Mouse (Mus musculus): Measurements from ENCODE around the gene Gltpd2.
"Not testable (repeated sequence)": the region's sequence is repeated elsewhere in the genome, so short reads cannot be mapped to it uniquely, and the experiment has no call there.

Gltpd2 gene

DNA sequence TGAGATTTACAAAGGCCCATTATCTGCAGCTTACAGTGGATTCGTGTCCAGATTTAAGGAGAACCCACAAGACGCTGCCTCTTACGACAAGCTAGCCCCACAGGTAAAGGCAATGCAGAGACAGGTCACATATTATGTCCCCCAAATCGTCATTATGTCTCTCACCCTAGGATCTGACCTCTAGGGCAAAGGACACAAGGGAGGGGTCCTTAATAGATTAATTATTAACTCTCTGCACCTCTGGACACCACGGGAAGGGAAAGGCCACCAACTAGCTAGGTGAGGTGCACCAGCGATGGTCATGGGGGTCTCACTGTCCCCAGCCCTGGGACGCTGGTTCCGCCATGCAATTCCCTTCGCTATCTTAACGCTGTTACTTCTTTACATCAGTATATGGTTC lies at the start of gene Gltpd2:
Gltpd2 (plus strand) TSS at position 274 of the 400 bp plus-strand sequence.
- in situ Hi-C loops (cut with MboI; ENCODE audit: low sequenced_read_pairs), result loop anchor here (5.0 kb wide), 1 partner anchor 88 kb away; no protein-coding TSS in a partner anchor

DNA sequence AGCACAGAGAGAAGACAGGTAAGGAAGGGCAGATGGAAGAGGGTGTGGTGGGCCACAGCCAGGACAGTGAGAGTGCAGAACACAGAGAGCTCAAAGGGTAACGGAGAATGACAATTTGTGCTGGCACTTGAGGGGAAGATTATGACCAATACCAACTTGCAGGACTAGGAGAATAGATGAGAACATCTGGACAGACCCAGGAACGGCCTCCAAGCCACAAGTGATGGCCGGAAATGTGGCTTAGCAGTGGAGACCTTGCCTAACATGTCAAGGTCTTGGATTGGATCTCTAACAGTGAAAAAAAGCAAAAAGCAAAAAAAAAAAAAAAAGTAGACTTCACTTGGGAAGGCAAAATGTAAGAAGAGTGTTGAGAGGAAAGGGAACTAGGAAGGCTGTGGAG lies 49.2 kb upstream of the Gltpd2 start:
- in situ Hi-C loops (cut with MboI; ENCODE audit: low sequenced_read_pairs), result no loop called here

DNA sequence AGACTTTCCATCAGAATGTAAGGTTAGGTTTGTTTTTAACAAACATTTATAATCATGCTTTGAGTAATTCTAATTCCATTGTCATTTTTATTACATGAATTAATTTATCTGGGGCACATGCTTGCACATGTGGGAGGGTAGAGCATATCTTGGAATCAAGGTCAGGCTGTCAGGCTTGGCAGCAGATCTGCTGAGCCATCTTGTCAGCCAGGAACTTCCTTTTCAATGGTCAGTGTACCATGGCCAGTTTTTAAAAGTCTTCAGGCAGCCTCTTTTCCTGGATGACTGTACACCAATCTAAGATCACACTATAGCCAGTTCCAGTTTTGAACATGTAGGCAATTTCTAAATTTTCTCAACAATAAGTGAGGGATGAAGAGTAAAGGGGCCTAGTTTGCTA lies 46.3 kb upstream of the Gltpd2 start:
- in situ Hi-C loops (cut with MboI; ENCODE audit: low sequenced_read_pairs), result no loop called here

DNA sequence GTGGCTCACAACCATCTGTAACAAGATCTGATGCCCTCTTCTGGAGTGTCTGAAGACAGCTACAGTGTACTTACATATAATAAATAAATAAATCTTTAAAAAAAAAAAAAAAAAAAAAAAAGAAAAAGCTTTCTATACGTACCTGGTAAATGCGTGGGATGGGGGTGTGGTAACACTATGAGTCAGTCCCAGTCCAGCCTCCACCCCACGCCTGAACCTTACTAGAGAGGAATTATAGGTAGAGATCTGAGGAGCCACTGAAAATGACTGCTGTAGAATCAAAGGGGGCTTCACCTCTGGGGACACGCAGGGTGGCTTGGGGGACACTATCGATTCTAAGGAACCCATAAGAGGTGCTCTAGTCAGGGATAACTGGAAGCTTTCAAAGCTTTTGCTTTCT lies 45.7 kb upstream of the Gltpd2 start:
- in situ Hi-C loops (cut with MboI; ENCODE audit: low sequenced_read_pairs), result not testable (repeated sequence)

DNA sequence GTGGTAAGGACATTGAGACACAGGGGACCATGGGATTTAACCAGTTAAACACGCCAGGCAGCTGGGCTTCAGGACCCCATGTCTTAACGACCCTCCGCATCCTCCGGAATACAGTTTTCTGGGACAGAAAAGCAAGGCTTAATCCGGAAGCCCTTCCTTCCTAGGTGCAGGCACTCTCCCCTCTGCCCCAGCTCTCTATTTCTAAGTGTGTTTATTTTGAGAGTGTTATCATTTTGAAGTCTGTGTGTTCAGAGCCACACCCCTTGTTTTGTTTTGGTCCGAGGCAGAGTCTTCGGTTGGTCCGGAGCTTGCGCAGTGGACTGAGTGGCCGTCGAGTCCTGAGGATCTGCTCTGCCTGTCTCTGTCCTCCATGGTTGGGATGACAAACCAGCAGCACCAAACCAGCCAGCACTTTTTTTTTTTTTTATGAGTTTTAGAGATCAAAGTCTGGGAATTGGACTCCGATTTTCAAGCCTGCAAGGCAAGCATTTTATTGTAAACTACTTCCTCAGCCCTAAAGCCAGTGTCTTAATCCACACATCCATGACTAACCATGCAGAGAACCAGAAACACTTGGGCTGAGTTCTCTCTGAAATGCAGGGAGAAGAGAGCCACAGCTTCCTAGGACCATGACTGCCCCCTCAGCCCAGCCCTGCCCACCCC lies 44.0 kb upstream of the Gltpd2 start:
- in situ Hi-C loops (cut with MboI; ENCODE audit: low sequenced_read_pairs), result no loop called here

DNA sequence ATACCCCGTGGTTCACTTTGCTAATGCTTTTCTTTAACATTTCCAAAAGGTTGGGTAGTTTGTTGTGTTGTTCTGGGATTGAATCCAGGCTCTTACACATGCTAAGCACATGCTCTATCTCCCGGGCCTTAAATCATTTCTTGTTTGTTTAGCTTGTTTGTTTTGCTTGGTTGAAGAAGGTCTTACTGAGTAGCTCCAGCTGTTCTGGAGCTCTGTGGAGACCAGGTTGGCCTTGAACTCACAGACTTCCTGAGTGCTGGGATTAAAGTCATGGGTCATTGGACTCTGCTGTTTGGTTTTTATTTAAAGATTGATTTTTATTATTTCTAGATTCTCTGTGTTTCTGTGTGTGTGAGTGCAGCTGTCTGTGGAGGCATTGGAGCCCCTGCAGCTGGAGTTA lies 33.5 kb upstream of the Gltpd2 start:
- in situ Hi-C loops (cut with MboI; ENCODE audit: low sequenced_read_pairs), result no loop called here

DNA sequence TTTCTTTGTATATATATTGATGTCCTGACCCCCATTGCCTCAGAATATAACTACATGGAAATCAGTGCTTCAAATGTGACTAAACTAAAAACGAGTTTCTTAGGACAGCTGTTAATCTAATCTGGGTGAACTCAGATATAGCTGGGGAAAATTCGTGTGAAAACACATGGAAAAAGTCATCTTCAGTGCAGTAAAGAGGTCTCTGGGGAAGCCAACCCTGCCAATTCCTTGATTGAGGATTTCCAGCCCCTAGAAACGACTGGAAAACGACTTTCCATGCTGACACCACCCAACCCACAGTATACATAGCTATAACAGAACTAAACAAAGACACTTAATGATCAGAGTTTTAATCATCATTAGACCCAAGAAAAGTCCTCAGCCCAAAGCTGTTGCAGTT lies 31.2 kb upstream of the Gltpd2 start:
- in situ Hi-C loops (cut with MboI; ENCODE audit: low sequenced_read_pairs), result no loop called here

DNA sequence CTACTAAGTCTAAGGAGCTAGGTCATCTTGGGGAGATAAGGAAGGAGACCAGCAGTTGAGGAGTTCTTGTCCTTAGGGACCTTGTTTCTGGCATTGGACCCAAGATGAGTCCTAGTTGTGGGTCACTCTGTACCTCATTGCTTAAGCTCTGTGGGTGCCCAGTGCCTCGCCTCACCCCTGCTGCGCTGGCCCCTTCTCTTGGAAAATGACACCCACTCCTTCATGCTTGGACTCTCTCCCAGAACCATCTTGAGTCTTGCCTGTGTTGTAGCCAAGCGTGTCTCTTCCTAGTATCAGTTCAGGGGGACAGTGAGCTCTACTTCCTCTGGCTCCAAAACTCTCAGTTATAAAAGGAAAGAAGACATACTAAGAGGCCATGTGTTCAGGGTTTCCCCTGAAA lies 29.9 kb upstream of the Gltpd2 start:
- in situ Hi-C loops (cut with MboI; ENCODE audit: low sequenced_read_pairs), result no loop called here

DNA sequence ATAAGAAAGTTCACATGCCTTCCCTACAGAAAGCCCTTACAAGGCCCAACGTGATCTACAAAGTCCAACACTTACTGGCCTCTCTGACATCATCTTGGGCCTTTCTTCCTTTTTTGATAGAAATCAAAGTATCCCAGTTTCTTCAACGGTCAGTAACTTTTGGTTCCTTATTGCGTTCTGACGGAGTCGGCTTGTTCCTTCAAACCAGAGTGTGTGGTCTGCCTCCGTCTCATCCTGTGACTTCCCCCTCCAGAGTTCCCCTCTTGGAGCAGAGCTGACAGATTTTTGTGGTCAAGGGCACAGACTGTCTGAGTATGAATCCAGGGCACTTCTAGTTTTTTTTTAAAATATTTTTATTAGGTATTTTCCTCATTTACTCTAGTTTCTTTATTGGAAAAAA lies 29.3 kb upstream of the Gltpd2 start:
- in situ Hi-C loops (cut with MboI; ENCODE audit: low sequenced_read_pairs), result no loop called here

DNA sequence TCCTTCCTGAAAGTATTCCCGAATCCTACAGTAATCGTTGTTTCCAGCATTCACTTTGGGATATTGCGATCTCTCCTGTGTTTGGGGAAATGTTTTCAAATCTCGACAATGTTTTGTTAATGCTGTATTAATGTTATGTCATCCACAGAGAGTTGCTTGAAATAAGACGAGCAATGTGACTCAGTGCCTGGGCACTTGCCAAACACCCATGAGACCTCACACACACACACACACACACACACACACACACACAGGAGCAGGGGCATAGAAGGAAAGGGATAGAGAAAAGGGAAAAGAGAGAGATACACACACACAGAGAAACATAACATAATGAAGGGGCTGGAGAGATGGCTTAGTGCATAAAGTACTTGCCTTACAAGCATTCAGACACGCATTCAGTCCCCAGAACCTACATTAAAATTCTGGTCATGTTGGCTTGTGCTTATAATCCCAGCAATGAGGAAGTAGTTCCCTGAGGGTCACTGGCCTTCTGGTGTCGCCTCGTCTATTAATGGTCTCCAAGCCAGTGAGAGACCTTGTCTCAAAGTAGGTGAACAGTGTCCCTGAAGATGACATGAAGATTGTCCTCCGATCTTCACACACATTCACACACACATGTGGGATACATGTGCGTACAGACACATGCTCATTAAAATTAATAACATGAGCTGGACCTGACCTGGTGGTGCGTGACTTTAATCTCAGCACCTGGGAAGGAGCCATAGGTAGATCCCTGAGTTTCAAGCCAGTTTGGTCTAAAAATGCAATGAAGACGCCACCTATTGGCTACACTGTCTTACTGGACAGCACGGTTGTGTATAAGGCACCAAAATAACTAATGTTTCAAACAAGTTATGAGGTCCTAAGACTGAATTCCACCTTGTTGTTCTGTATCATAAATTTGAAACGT lies 19.2 kb upstream of the Gltpd2 start:
- in situ Hi-C loops (cut with MboI; ENCODE audit: low sequenced_read_pairs), result loop anchor here (5.0 kb wide), 1 partner anchor 38 kb away; no protein-coding TSS in a partner anchor

DNA sequence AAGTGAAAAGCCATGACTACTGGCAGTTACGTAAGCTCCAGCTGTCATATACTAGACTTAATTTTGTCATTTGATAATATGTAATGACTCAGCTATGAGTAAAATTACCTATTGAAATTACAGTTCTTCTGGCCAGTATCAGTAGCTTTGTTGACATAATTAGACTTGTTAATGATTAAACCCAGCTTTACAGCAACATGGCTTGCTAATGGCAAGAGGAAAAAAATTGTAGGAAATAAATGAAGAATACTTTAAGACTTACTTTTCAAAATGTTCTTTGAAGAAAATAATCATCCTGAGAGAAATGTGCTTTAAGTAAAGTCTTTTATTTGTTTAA lies 18.6 kb upstream of the Gltpd2 start:
- in situ Hi-C loops (cut with MboI; ENCODE audit: low sequenced_read_pairs), result loop anchor here (5.0 kb wide), 1 partner anchor 38 kb away; no protein-coding TSS in a partner anchor

DNA sequence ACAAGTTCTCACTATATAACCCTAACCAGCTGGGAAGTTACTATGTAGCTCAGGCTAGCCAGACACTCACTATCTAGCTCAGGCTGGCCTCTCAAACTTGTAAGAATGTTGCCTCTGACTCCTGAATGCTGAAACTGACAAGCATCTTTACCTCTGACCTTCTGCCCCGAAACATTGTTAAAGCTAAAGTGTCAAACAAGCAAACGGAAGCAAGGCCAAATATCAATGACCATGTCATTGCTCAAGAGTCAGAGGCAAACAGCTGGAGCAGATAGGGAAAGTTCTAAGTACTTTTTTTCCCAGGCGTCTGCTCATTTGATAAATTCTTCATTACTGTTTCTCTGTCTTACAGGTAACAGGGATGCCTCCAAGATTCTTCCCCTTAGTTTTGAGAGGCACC lies 17.0 kb upstream of the Gltpd2 start:
- in situ Hi-C loops (cut with MboI; ENCODE audit: low sequenced_read_pairs), result loop anchor here (5.0 kb wide), 1 partner anchor 40 kb away; no protein-coding TSS in a partner anchor

DNA sequence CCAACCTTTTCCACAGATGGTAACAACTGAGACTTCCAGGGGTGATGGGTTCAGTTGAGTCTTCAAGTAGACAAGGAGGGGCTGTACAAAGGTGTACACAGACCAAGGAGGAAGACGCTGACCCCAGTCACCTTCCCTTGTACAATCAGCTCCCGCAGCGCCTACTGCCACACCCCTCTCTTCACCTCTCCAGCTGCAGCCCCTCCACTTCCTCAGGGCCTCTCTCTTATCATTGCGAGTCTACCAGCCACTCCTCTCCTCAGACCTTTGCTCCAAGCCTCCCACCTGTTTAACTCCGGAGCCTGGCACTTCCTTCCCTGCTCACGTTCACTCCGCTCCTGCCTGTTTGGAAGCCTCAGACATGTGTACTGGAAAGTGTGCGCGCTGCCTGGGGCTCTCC lies 14.0 kb upstream of the Gltpd2 start, which contains the start of gene Tm4sf5:
Tm4sf5 (plus strand) TSS at position 275 of the 400 bp plus-strand sequence.
- in situ Hi-C loops (cut with MboI; ENCODE audit: low sequenced_read_pairs), result loop anchor here (5.0 kb wide), 2 partner anchors 43 to 73 kb away; partner anchors contain the start of gene Arrb2

DNA sequence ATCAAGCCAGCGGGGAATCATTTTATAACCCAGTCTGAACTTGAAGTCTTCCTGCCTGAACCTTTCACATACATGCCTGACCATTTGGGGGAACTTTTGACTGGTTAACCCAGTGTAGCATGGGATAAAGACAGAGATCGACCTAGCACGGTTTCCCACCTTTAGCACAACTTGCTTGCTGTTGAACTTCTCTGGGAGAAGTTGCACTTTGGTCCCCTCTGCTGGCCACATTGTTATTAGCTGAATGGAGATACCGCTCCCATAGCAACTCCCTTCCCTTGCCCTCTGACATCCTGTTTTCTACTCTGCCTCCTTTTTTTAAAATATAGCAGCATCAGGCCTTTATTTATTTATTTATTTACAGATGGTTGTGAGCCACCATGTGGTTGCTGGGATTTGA lies 12.6 kb upstream of the Gltpd2 start:
- in situ Hi-C loops (cut with MboI; ENCODE audit: low sequenced_read_pairs), result loop anchor here (5.0 kb wide), 1 partner anchor 74 kb away; the partner anchor contains the start of gene Arrb2

DNA sequence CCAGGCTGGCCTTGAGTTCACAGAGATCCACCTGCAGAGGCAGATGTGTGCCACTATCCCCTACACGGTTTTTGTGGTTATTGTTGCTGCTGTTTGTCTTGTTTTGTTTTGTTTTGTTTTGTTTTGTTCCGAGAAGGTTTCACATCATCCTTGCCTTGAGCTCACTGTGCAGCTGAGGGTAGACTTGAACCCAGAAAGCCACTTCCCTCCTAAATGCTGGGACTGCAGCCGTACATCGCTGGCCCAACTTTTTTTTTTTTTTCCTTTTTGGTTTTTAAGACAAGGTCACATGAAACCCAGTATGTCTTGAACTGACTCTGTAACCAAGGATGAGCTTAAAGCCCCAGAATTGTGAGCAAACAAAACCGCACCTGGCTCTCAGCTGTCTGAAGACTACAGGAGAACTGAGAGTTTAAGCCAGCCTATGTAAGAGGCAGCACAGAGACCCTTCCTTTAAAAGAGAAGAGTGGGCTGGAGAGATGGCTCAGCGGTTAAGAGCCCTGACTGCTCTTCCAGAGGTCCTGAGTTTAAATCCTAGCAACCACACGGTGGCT lies 12.0 kb upstream of the Gltpd2 start:
- in situ Hi-C loops (cut with MboI; ENCODE audit: low sequenced_read_pairs), result loop anchor here (5.0 kb wide), 1 partner anchor 75 kb away; the partner anchor contains the start of gene Arrb2

DNA sequence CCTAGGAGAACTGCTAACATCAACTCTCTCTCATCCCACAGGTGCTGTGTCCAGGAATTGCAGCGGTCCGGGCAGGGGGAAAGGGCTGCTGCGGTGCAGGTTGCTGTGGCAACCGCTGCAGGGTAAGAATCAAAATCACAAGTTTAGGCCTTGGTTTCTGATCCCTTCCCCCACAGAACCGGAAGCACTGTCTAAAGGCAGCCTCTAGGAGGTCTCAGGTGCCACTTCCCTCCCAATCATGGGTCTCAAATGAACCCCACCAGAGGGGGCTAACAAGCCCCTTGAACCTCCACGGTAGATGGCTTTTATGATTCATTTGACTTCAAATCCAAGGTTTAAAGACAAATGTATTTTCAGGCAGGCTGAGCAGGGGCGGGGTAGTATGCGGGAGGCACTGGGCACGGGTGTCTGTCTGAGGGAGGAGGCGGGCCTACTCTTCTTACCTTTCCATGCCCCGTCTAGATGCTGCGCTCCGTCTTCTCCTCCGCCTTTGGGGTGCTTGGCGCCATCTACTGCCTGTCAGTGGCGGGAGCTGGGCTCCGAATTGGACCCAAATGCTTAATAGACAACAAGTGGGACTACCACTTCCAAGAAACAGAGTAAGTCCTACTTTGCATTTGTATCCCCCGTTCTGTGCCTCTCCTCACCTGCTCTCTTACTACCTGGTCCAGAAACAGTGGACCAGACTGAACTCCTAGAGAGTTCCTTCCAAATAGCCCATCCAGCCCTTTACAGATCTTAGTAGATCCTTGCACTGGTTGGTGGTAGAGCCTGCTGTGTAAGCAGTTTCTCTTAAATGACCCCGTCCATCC lies 9.0 kb upstream of the Gltpd2 start:
- in situ Hi-C loops (cut with MboI; ENCODE audit: low sequenced_read_pairs), result loop anchor here (5.0 kb wide), 1 partner anchor 78 kb away; the partner anchor contains the start of gene Arrb2

DNA sequence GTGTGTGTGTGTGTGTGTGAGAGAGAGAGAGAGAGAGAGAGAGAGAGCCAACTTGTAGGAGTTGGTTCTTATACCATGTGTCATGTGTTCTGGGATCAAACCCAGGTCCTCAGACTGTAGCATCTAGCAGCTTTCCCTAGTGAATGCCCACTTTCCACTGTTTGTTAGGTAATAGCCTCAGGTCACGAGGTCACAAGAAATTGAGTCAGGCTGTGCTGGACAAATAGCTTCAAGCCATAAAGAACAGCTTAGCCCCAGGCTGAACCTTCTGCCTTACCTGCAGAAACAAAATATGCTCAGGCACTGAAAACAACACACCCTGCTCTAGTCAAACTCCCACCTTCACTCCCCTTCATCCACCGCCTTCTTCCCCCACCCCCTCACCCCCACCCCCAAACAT lies 7.8 kb upstream of the Gltpd2 start:
- in situ Hi-C loops (cut with MboI; ENCODE audit: low sequenced_read_pairs), result no loop called here

DNA sequence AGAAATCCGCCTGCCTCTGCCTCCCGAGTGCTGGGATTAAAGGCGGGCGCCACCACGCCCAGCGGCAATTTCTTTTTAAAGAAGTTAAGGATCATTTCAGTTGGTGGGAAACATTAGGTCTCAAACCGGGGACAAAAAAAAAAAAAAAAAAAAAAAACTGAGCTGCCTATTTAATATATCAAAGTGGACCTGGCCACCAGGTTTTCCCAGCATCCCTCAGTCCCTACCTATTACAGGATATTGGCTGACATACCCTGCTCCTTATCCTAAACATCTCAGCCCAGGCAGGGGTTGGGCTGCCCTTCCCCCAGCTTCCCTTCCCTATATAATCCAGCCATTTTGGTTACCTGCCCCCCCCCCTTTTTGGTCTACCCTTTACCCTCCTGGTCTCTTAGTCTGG lies 7.2 kb upstream of the Gltpd2 start:
- in situ Hi-C loops (cut with MboI; ENCODE audit: low sequenced_read_pairs), result no loop called here

DNA sequence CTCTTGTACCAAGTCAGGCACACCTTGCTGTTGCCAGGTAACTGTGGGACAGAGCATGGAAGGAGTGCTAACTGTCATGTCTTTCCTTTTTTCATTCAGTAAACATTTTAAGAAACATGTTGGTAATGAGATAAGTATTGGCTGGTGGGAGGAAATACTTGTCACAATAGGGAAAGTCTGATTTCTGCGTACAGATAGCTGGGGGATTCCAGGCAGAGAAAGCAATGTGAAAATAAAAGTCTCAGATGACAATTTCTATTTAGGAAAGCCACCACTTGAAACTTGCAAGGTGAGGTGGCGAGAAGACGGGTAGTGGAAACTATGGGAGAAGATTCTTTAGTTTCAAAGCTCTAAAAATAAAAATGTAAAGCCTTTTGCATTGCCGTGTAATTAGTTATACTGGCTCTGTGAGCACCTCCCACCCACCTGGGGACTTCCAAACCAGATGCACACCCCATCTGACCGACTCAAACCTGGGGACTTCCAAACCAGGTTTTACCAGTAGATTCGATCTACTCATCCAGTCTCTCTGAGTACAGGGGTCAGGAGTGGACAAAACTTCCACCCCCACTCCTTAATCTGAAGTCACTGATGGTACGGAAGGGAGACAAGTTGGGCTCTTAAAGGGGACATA lies 6.2 kb upstream of the Gltpd2 start:
- in situ Hi-C loops (cut with MboI; ENCODE audit: low sequenced_read_pairs), result no loop called here

DNA sequence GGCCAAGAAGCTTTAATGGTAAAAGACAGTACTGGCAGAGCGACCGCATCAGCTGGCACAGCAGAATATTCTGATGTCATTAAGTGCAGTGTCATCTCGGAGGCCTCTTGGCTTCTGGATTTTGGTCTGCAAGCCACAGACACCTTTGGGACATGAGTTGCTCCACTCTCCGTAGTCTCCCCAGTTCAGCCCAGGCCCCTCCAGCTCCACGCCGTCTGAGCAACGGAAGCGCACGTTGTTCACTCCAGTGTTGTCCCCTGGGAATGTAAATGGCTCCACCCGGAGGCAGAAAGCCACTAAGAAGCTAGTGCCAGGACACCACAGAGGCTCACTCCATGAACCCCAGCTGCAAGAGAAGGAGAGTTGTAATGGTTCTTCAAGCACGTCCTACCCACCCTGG lies 5.5 kb upstream of the Gltpd2 start:
- in situ Hi-C loops (cut with MboI; ENCODE audit: low sequenced_read_pairs), result no loop called here

Measured in CH12F3 (cell line).